Comparison of ENCODE assay signal across 10 mouse cellular contexts in genomic region chr5:116886181-116887136, GRCm38 (mm10).
DNase-seq lines count a peak whose midpoint lies in the region; ATAC-seq lines count a peak whose summit lies in the region.
"Had no signal": no experiment of that assay in that cellular context is flagged by ENCODE, and none has a peak within 500 bp of the region (broad histone marks: within the 10 kb centered on the region; RNA-seq: fewer than 3 reads in every experiment).

No protein-coding gene starts in this region.

- H3K36me3 ChIP-seq in kidney, embryonic 15.5 days: no peaks in the 10 kb centered on the region
- H3K36me3 ChIP-seq in intestine, embryonic 15.5 days: no peaks in the 10 kb centered on the region
- H3K36me3 ChIP-seq: limb, embryonic 13.5 days; stomach, embryonic 15.5 days had no signal

- peaks cover 13% of the 10 kb centered on the region for H3K4me1 ChIP-seq in kidney, embryonic 15.5 days
- no peaks in the 10 kb centered on the region for H3K4me1 ChIP-seq in intestine, embryonic 15.5 days (replicated peaks)
- H3K4me1 ChIP-seq: limb, embryonic 13.5 days; stomach, embryonic 15.5 days had no signal

- DNase-seq in kidney, adult 11 months: no peak
- DNase-seq in ZHBTc4 (ENCODE audit: low read depth, low spot score): peak; percentile 56
- peak; percentile 40 for DNase-seq in embryo, embryonic 10 days (ENCODE audit: low spot score)
- DNase-seq in layer of hippocampus, postnatal 10 days (ENCODE audit: low spot score in 2 of 2): peak; percentile 61 to 68
- DNase-seq in retina, postnatal 7 days (ENCODE audit: low read depth, low spot score): peak; percentile 46
- no peak for DNase-seq in left cerebral cortex, adult 11 months (ENCODE audit: low spot score)

- peak; percentile 53; the same call in 1 of the 2 replicates for ATAC-seq in kidney, embryonic 15.5 days (replicated peaks; ENCODE audit: low FRiP score)
- no peak for ATAC-seq in intestine, embryonic 15.5 days

- no peak overlapping the region for H3K9ac ChIP-seq in kidney, embryonic 15.5 days
- H3K9ac ChIP-seq in intestine, embryonic 15.5 days: no peak overlapping the region
- H3K9ac ChIP-seq: limb, embryonic 13.5 days; stomach, embryonic 15.5 days had no signal

- H3K9me3 ChIP-seq in kidney, embryonic 15.5 days (replicated peaks): no peaks in the 10 kb centered on the region
- no peaks in the 10 kb centered on the region for H3K9me3 ChIP-seq in intestine, embryonic 15.5 days
- H3K9me3 ChIP-seq: stomach, embryonic 15.5 days had no signal

- no peaks in the 10 kb centered on the region for H3K27me3 ChIP-seq in kidney, embryonic 15.5 days
- H3K27me3 ChIP-seq in intestine, embryonic 15.5 days (replicated peaks): no peaks in the 10 kb centered on the region
- H3K27me3 ChIP-seq: limb, embryonic 13.5 days; stomach, embryonic 15.5 days had no signal

- 43% methylated on average over 23 of the region's 23 CpGs for WGBS in kidney, embryonic 15.5 days
- 64% methylated on average over 23 of the region's 23 CpGs for WGBS in intestine, embryonic 15.5 days

- peak overlapping the region; percentile 47 for H3K4me2 ChIP-seq in kidney, embryonic 15.5 days
- H3K4me2 ChIP-seq in intestine, embryonic 15.5 days (replicated peaks): no peak overlapping the region
- H3K4me2 ChIP-seq: limb, embryonic 13.5 days; stomach, embryonic 15.5 days had no signal

- H3K4me3 ChIP-seq in kidney, embryonic 15.5 days (replicated peaks): peak overlapping the region; percentile 16
- H3K4me3 ChIP-seq in intestine, embryonic 15.5 days (replicated peaks): no peak overlapping the region
- H3K4me3 ChIP-seq: limb, embryonic 13.5 days; stomach, embryonic 15.5 days had no signal

- peak overlapping the region; percentile 15; the same call in 1 of the 2 replicates for H3K27ac ChIP-seq in kidney, embryonic 15.5 days
- no peak overlapping the region for H3K27ac ChIP-seq in intestine, embryonic 15.5 days
- H3K27ac ChIP-seq: limb, embryonic 13.5 days; stomach, embryonic 15.5 days had no signal

Comparison
In these comparisons a context has a peak if more than half of its experiments do, and no peak if none do; other contexts are left out.
1. DNase-seq: peak in ZHBTc4 (single experiment), embryo, embryonic 10 days (single experiment), layer of hippocampus, postnatal 10 days (2 of 2) and retina, postnatal 7 days (single experiment); none in kidney, adult 11 months (single experiment) and left cerebral cortex, adult 11 months (single experiment).